In the genomic region with DNA sequence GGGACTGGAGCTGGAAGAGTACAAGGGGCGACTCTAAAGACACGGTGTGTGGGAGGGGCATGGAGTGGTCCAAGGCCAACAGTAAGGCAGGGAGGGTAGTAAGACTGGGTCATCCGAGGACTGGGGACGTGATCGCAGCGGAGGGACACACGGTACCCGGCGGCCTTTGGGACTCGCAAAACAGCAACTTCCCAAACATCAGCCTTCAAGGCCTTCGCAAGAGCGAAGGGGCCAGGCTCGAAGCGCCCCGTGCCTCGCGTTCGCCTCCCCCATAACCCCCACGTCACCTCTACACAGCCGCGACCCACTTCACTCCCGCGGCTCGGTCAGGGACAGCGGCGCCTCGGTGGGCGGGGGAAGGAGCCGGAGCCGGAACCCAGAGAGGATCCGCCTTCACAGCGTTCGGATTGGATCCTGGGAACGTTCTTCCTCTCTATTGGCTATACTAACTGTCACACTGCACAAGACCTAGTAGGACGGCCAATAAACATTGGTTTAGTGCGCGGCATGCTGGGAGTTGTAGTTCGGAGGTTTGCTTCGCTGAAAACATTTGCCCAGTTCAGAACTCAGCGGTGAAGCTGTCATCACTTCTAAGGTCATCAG, we compare ENCODE assay signal across 8 mouse cellular contexts. TPM values are rescaled to one million over a fixed set of nuclear protein-coding genes. Genes with fewer than 3 reads are reported as not detected.
DNase-seq lines count a peak whose midpoint lies in the region; ATAC-seq and TF ChIP-seq lines count a peak whose summit lies in the region.

A gene (minus strand): TSS at position 345 of the 603 bp plus-strand sequence.

- peak; percentile 90 to 93 for DNase-seq in CD8-positive naive resting alpha-beta T cell, adult 2 months (ENCODE audit: low read depth in 2 of 2, low spot score in 2 of 2)
- DNase-seq in c-Kit-positive CD71-negative TER-119-negative erythroid progenitor cells, embryonic 14.5 days (ENCODE audit: low read depth): peak; percentile 92
- DNase-seq in forebrain, embryonic 10.5 days (ENCODE audit: extremely low spot score, low spot score): peak; percentile 91
- peak; percentile 96 to 97 for DNase-seq in kidney, postnatal 25 days
- peak; percentile 96 to 97 (median 97) for DNase-seq in liver, embryonic 14.5 days (ENCODE audit: low read depth in 3 of 3, low spot score in 3 of 3)
- peak; percentile 93 for DNase-seq in neural tube, embryonic 11.5 days (ENCODE audit: low spot score)
- peak; percentile 93 for DNase-seq in stomach, postnatal 0 days (ENCODE audit: low spot score)

- H3K9ac ChIP-seq in heart, embryonic 15.5 days: peak within 1 kb of the TSS; percentile 85
- peak within 1 kb of the TSS; percentile 84 for H3K9ac ChIP-seq in liver, embryonic 14.5 days (replicated peaks)
- H3K9ac ChIP-seq in neural tube, embryonic 11.5 days (ENCODE audit: low read length): peak within 1 kb of the TSS; percentile 75
- peak within 1 kb of the TSS; percentile 83 for H3K9ac ChIP-seq in stomach, postnatal 0 days (ENCODE audit: low read length)

- peak within 1 kb of the TSS; percentile 92 for H3K27ac ChIP-seq in forebrain, embryonic 10.5 days
- peak within 1 kb of the TSS; percentile 82 for H3K27ac ChIP-seq in heart, embryonic 15.5 days
- H3K27ac ChIP-seq in liver, embryonic 14.5 days: peak within 1 kb of the TSS; percentile 40
- peak within 1 kb of the TSS; percentile 34; the same call in 1 of the 2 replicates for H3K27ac ChIP-seq in neural tube, embryonic 11.5 days (ENCODE audit: low read depth, low read length)
- no peak within 1 kb of the TSS; the same call in 1 of the 2 replicates for H3K27ac ChIP-seq in stomach, postnatal 0 days (replicated peaks)

- peaks cover 24% of the 10 kb centered on the region for H3K4me1 ChIP-seq in forebrain, embryonic 10.5 days
- H3K4me1 ChIP-seq in heart, embryonic 15.5 days (replicated peaks): peaks cover 23% of the 10 kb centered on the region
- peaks cover 0 to 12% of the 10 kb centered on the region in 2 experiments; a peak in 3 of 4 replicates for H3K4me1 ChIP-seq in liver, embryonic 14.5 days (replicated peaks; ENCODE audit: control insufficient read depth in 2 of 2, insufficient read depth in 2 of 2, low read length in 1 of 2)
- H3K4me1 ChIP-seq in neural tube, embryonic 11.5 days (ENCODE audit: control insufficient read depth, insufficient read depth, low read length): peaks cover 5% of the 10 kb centered on the region; the same call in 1 of the 2 replicates
- H3K4me1 ChIP-seq in stomach, postnatal 0 days (replicated peaks; ENCODE audit: control insufficient read depth, insufficient read depth): peaks cover 6% of the 10 kb centered on the region; the same call in 1 of the 2 replicates

- H3K4me2 ChIP-seq in heart, embryonic 15.5 days: peak within 1 kb of the TSS; percentile 65
- H3K4me2 ChIP-seq in liver, embryonic 14.5 days (ENCODE audit: low read depth): peak within 1 kb of the TSS; percentile 76
- peak within 1 kb of the TSS; percentile 65 for H3K4me2 ChIP-seq in neural tube, embryonic 11.5 days (ENCODE audit: low read depth)
- peak within 1 kb of the TSS; percentile 83 for H3K4me2 ChIP-seq in stomach, postnatal 0 days (replicated peaks; ENCODE audit: low read depth)

- under 1% methylated on average over 40 of the region's 40 CpGs for WGBS in forebrain, embryonic 10.5 days
- under 1% methylated on average over 40 of the region's 40 CpGs for WGBS in heart, embryonic 15.5 days
- WGBS in liver, embryonic 14.5 days (ENCODE audit: insufficient replicate concordance): under 1% methylated on average over 38 of the region's 40 CpGs
- under 1% methylated on average over 40 of the region's 40 CpGs for WGBS in neural tube, embryonic 11.5 days
- WGBS in stomach, postnatal 0 days: under 1% methylated on average over 40 of the region's 40 CpGs

- peak; percentile 99 for ATAC-seq in heart, embryonic 15.5 days (replicated peaks; ENCODE audit: insufficient number of reproducible peaks, insufficient read depth, low FRiP score, low read depth)
- ATAC-seq in liver, embryonic 14.5 days (ENCODE audit: insufficient read depth): peak; percentile 99
- ATAC-seq in neural tube, embryonic 11.5 days (ENCODE audit: insufficient read depth, low FRiP score, low TSS enrichment): peak; percentile 100
- peak; percentile 100 for ATAC-seq in stomach, postnatal 0 days (ENCODE audit: low FRiP score, low TSS enrichment)

- TF ChIP-seq CTCF in liver, embryonic 14.5 days (IDR thresholded peaks at IDR 0.05; ENCODE audit: low read depth): no peak
- TF ChIP-seq CTCF in stomach, postnatal 0 days (IDR thresholded peaks at IDR 0.05; ENCODE audit: low read depth): no peak

- H3K9me3 ChIP-seq in forebrain, embryonic 10.5 days: no peaks in the 10 kb centered on the region
- H3K9me3 ChIP-seq in heart, embryonic 15.5 days (replicated peaks): no peaks in the 10 kb centered on the region
- no peaks in the 10 kb centered on the region for H3K9me3 ChIP-seq in liver, embryonic 14.5 days (ENCODE audit: control insufficient read depth, low read length)
- no peaks in the 10 kb centered on the region for H3K9me3 ChIP-seq in neural tube, embryonic 11.5 days (ENCODE audit: control insufficient read depth, low read length)
- no peaks in the 10 kb centered on the region for H3K9me3 ChIP-seq in stomach, postnatal 0 days (ENCODE audit: control insufficient read depth, low read length)

- TF ChIP-seq EP300 in liver, embryonic 14.5 days (IDR thresholded peaks at IDR 0.05; ENCODE audit: low read depth): no peak
- no peak for TF ChIP-seq EP300 in stomach, postnatal 0 days (optimal IDR thresholded peaks at IDR 0.05)

- peaks cover 25% of the 10 kb centered on the region for H3K36me3 ChIP-seq in forebrain, embryonic 10.5 days (replicated peaks)
- H3K36me3 ChIP-seq in heart, embryonic 15.5 days: peaks cover 17% of the 10 kb centered on the region
- peaks cover 32% of the 10 kb centered on the region for H3K36me3 ChIP-seq in liver, embryonic 14.5 days (replicated peaks; ENCODE audit: control insufficient read depth, insufficient read depth, low read depth)
- 0 out of 2 replicates have a peak, but pooled peaks cover 5% of the 10 kb centered on the region for H3K36me3 ChIP-seq in neural tube, embryonic 11.5 days (ENCODE audit: control insufficient read depth, insufficient read depth, low read length)
- H3K36me3 ChIP-seq in stomach, postnatal 0 days (ENCODE audit: control insufficient read depth, insufficient read depth, low read length): peaks cover 9% of the 10 kb centered on the region

- no peaks in the 10 kb centered on the region for H3K27me3 ChIP-seq in forebrain, embryonic 10.5 days (ENCODE audit: poor library complexity, severe bottlenecking)
- no peaks in the 10 kb centered on the region for H3K27me3 ChIP-seq in heart, embryonic 15.5 days
- no peaks in the 10 kb centered on the region for H3K27me3 ChIP-seq in liver, embryonic 14.5 days (ENCODE audit: control insufficient read depth, insufficient read depth, low read length)
- no peaks in the 10 kb centered on the region for H3K27me3 ChIP-seq in neural tube, embryonic 11.5 days (ENCODE audit: control insufficient read depth, insufficient read depth, low read length)
- H3K27me3 ChIP-seq in stomach, postnatal 0 days (ENCODE audit: control insufficient read depth, insufficient read depth, low read length): no peaks in the 10 kb centered on the region

- H3K4me3 ChIP-seq in forebrain, embryonic 10.5 days: peak within 1 kb of the TSS; percentile 84
- H3K4me3 ChIP-seq in heart, embryonic 15.5 days: peak within 1 kb of the TSS; percentile 80
- H3K4me3 ChIP-seq in liver, embryonic 14.5 days (ENCODE audit: insufficient read depth in 1 of 2, low read depth in 2 of 2, low read length in 2 of 2): peak within 1 kb of the TSS; percentile 75 to 82
- H3K4me3 ChIP-seq in neural tube, embryonic 11.5 days (ENCODE audit: low read depth, low read length): peak within 1 kb of the TSS; percentile 79
- peak within 1 kb of the TSS; percentile 76 for H3K4me3 ChIP-seq in stomach, postnatal 0 days (ENCODE audit: low read depth, low read length)

RNA-seq across cellular contexts. Expression of the gene that starts here (rescaled TPM):
- 10.5 and 10.6 TPM in 2 replicates for polyA plus RNA-seq in forebrain, embryonic 10.5 days (2016; fragmentation: Nextera tagmentation; extraction: Ambion mirVana)
- 9.9 and 10.6 TPM in 2 replicates for polyA plus RNA-seq in heart, embryonic 15.5 days (2015; fragmentation: Nextera tagmentation; extraction: Ambion mirVana)
- polyA plus RNA-seq in liver, embryonic 14.5 days (2012; rRNA removed): 2.6 and 3.3 TPM in 2 replicates
- 1.5 and 2.3 TPM in 2 replicates for polyA plus RNA-seq in liver, embryonic 14.5 days (2014; fragmentation: Nextera tagmentation; extraction: Ambion mirVana)
- 9.7 and 11.4 TPM in 2 replicates for polyA plus RNA-seq in neural tube, embryonic 11.5 days (2014; fragmentation: Nextera tagmentation; extraction: Ambion mirVana)
- polyA plus RNA-seq in stomach, postnatal 0 days (2015; fragmentation: Nextera tagmentation; extraction: Ambion mirVana): 3.7 and 4.1 TPM in 2 replicates
